Mouse (Mus musculus) left cerebral cortex, adult 18-20 months (tissue): ENCODE measurements around the gene 1700029F12Rik. TPM values are rescaled to one million over a fixed set of nuclear protein-coding genes. Genes with fewer than 3 reads are reported as not detected.

Experiments
- DNase-seq, 2 experiments: peaks; one replicate each; pipeline ENCODE4 v3.0.0; 2021 to 2022; ENCODE audit warnings: low spot score in 2 of 2, mixed read lengths in 1 of 2
- total RNA-seq, 2 experiments: library from RNA; stranded (reverse); gene quantifications; 2 replicates each; pipeline ENCODE4 v1.2.3; 2021

1700029F12Rik gene
- total RNA-seq, 2 experiments from 2014 or later = not detected

DNA sequence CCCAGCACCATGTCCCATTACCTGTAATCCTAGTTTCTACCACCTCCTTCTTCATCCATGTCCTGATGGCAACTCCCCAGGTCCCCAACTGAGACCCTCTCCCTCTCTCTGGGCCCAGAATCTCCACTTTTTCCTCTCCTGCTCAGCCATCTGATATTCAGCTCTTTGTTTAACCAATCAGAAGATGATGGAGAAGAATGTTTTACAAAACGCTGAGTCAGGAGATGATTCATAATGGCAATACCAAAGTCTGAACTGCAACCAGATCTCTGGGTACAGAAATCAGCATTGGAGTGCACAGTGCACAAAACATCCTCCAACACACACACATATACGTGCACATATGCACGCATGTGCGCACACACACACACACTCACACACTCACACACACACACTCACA is 60.8 kb downstream of the 1700029F12Rik start:
- DNase-seq = no peak

Other genes starting within 250 kb of the 1700029F12Rik start
- 10 to 100 TPM in 1 of 2 experiments, 1 to 10 TPM in 1; 9.9 to 12.9 TPM for gene Gcnt4, start 109.7 kb downstream of the 1700029F12Rik start, total RNA-seq
- 10 to 100 TPM; 51.9 to 53.1 TPM for gene Fam169a, start 32.9 kb upstream of the 1700029F12Rik start, total RNA-seq
- under 1 TPM in 1 of 2 experiments, not detected in 1; 0.80 TPM for gene Gm6169, start 64.9 kb upstream of the 1700029F12Rik start, total RNA-seq
- gene Gfm2, start 103.6 kb upstream of the 1700029F12Rik start, total RNA-seq = 10 to 100 TPM; 22.8 to 26.9 TPM
- 10 to 100 TPM; 31.0 to 39.8 TPM for gene Nsa2, start 103.6 kb upstream of the 1700029F12Rik start, total RNA-seq
- gene Hexb, start 164.0 kb upstream of the 1700029F12Rik start, total RNA-seq = 100 to 1,000 TPM in 1 of 2 experiments, 10 to 100 TPM in 1; 99.4 to 107 TPM
- 100 to 1,000 TPM; 640 to 678 TPM for gene Enc1, start 206.7 kb upstream of the 1700029F12Rik start, total RNA-seq